ENCODE assay signal across 12 mouse cellular contexts in the genomic region with DNA sequence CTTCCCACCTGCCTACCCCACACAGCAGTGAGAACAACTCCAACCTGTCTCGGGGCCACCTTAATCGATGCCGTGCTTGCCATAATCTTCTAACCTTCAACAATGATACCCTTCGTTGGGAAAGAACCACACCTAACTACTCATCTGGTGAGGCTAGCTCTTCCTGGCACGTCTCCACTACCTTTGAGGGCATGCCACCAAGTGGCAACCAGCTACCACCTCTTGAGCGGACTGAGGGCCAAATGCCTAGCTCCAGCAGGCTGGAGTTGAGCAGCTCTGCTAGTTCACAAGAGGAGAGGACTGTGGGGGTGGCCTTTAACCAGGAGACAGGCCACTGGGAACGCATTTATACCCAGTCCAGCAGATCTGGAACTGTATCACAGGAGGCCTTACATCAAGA.
"Had no signal": no experiment of that assay in that cellular context is flagged by ENCODE, and none has a peak within 500 bp of the region (broad histone marks: within the 10 kb centered on the region; RNA-seq: fewer than 3 reads in every experiment).

No protein-coding gene starts in this region.

- H3K4me1 ChIP-seq: limb, embryonic 13.5 days; midbrain, embryonic 13.5 days had no signal

- H3K4me2 ChIP-seq: limb, embryonic 13.5 days; midbrain, embryonic 13.5 days had no signal

- ATAC-seq: midbrain, embryonic 13.5 days had no signal

- H3K27me3 ChIP-seq: limb, embryonic 13.5 days; midbrain, embryonic 13.5 days had no signal

- DNase-seq: kidney, postnatal 36 days; layer of hippocampus, adult 9-11 months; lung, adult 18-20 months; right cerebral cortex, adult 18-20 months; right cerebral cortex, postnatal 25 days; thymus, adult 18-20 months; thymus, postnatal 14 days had no signal

- H3K27ac ChIP-seq: kidney, postnatal 0 days; limb, embryonic 13.5 days; liver, embryonic 14.5 days; midbrain, embryonic 13.5 days; stomach, postnatal 0 days had no signal

- H3K4me3 ChIP-seq: limb, embryonic 13.5 days; midbrain, embryonic 13.5 days had no signal

- H3K9ac ChIP-seq: limb, embryonic 13.5 days; liver, embryonic 14.5 days; midbrain, embryonic 13.5 days had no signal

- H3K9me3 ChIP-seq: limb, embryonic 13.5 days; midbrain, embryonic 13.5 days had no signal
